Mouse (Mus musculus): ENCODE data around the gene Slc40a1.

Gene Slc40a1

GRCm38 (mm10) chr1:45926393-45926763 lies at the start of gene Slc40a1:
Gene Slc40a1 (minus strand): TSS chr1:45926523.
- DNase-seq (ENCODE audit: low spot score in 2 of 2): no peak

- no peak for DNase-seq (ENCODE audit: low spot score in 2 of 2)
These were observed 45.0 kb upstream of the Slc40a1 start for GRCm38 (mm10) chr1:45971314-45971713.

GRCm38 (mm10) chr1:45948988-45949387 lies 22.7 kb upstream of the Slc40a1 start:
- no peak for DNase-seq (ENCODE audit: low spot score in 2 of 2)

GRCm38 (mm10) chr1:45947843-45948242 lies 21.5 kb upstream of the Slc40a1 start:
- no peak for DNase-seq (ENCODE audit: low spot score in 2 of 2)

- DNase-seq (ENCODE audit: low spot score in 2 of 2): no peak
These were observed 4.8 kb upstream of the Slc40a1 start for GRCm38 (mm10) chr1:45931127-45931526.

- DNase-seq (ENCODE audit: low spot score in 2 of 2): no peak
These were observed 588 bp upstream of the Slc40a1 start for GRCm38 (mm10) chr1:45926911-45927310.

GRCm38 (mm10) chr1:45925500-45926392 lies 577 bp downstream of the Slc40a1 start:
- peak; percentile 72 to 81 for DNase-seq (ENCODE audit: low spot score in 2 of 2)

GRCm38 (mm10) chr1:45925131-45925499 lies 1.2 kb downstream of the Slc40a1 start:
- peak in 1 of 2 experiments; percentile 13 for DNase-seq (ENCODE audit: low spot score in 2 of 2)

GRCm38 (mm10) chr1:45924516-45924915 lies 1.8 kb downstream of the Slc40a1 start:
- no peak for DNase-seq (ENCODE audit: low spot score in 2 of 2)

- no peak for DNase-seq (ENCODE audit: low spot score in 2 of 2)
These were observed 3.0 kb downstream of the Slc40a1 start for GRCm38 (mm10) chr1:45923306-45923705.

- DNase-seq (ENCODE audit: low spot score in 2 of 2): no peak
These were observed 5.6 kb downstream of the Slc40a1 start for GRCm38 (mm10) chr1:45920703-45921102.

- no peak for DNase-seq (ENCODE audit: low spot score in 2 of 2)
These were observed 6.6 kb downstream of the Slc40a1 start for GRCm38 (mm10) chr1:45919752-45920151.

GRCm38 (mm10) chr1:45917136-45917803 lies 9.1 kb downstream of the Slc40a1 start:
- DNase-seq (ENCODE audit: low spot score in 2 of 2): no peak

GRCm38 (mm10) chr1:45916174-45916573 lies 10.1 kb downstream of the Slc40a1 start:
- no peak for DNase-seq (ENCODE audit: low spot score in 2 of 2)

GRCm38 (mm10) chr1:45914236-45914635 lies 12.1 kb downstream of the Slc40a1 start:
- no peak for DNase-seq (ENCODE audit: low spot score in 2 of 2)

GRCm38 (mm10) chr1:45905107-45905821 lies 21.1 kb downstream of the Slc40a1 start:
- peak; percentile 36 to 44 for DNase-seq (ENCODE audit: low spot score in 2 of 2)

- DNase-seq (ENCODE audit: low spot score in 2 of 2): no peak
These were observed 22.2 kb downstream of the Slc40a1 start for GRCm38 (mm10) chr1:45904161-45904560.

GRCm38 (mm10) chr1:45898044-45898443 lies 28.3 kb downstream of the Slc40a1 start:
- DNase-seq (ENCODE audit: low spot score in 2 of 2): no peak

GRCm38 (mm10) chr1:45894168-45894912 lies 32.0 kb downstream of the Slc40a1 start:
- DNase-seq (ENCODE audit: low spot score in 2 of 2): no peak

- DNase-seq (ENCODE audit: low spot score in 2 of 2): no peak
These were observed 34.3 kb downstream of the Slc40a1 start for GRCm38 (mm10) chr1:45891986-45892385.

GRCm38 (mm10) chr1:45890173-45890572 lies 36.1 kb downstream of the Slc40a1 start, which contains the start of gene Gm5269:
Gene Gm5269 (minus strand): TSS chr1:45890273.
- DNase-seq (ENCODE audit: low spot score in 2 of 2): no peak

- DNase-seq (ENCODE audit: low spot score in 2 of 2): no peak
These were observed 39.5 kb downstream of the Slc40a1 start for GRCm38 (mm10) chr1:45886800-45887199.

Data from urinary bladder, postnatal 36 days (tissue).